Mouse (Mus musculus): ENCODE results near the gene Mansc4.

The Mansc4 gene

GRCm38 (mm10) chr6:147086594-147087225 is at the start of gene Mansc4:
Gene Mansc4, minus strand, starts transcription at chr6:147087032.
- ATAC-seq (ENCODE audit: insufficient number of reproducible peaks, low FRiP score, low TSS enrichment), result no peak

GRCm38 (mm10) chr6:147127239-147127638 is 40.4 kb upstream of the Mansc4 start:
- 0 out of 2 replicates have a peak, but pooled peaks have one; percentile 10 for ATAC-seq (ENCODE audit: insufficient number of reproducible peaks, low FRiP score, low TSS enrichment)

DNA sequence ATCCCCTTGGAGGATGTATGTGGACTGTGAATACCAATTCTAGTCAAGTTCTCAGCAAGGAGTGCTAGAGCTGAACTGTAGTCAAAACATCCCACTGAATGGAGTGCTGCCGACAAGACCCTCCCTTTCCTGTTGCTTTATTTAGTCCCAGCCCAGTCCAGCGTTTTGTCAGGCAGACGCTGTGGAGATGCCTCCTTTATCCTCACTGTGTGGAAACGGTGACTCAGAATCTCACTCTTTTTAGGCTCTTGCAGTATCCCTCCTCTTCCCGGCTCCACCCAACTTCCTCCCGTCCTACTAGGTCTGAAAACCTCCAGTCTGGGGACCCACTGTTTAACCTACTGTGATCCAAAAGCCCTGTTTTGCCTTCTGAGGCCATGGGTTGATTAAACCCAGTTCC is 34.5 kb upstream of the Mansc4 start:
- no peak for ATAC-seq (ENCODE audit: insufficient number of reproducible peaks, low FRiP score, low TSS enrichment)

GRCm38 (mm10) chr6:147118190-147118589 is 31.4 kb upstream of the Mansc4 start:
- no peak for ATAC-seq (ENCODE audit: insufficient number of reproducible peaks, low FRiP score, low TSS enrichment)

- ATAC-seq (ENCODE audit: insufficient number of reproducible peaks, low FRiP score, low TSS enrichment), result no peak
These were observed 30.9 kb upstream of the Mansc4 start for GRCm38 (mm10) chr6:147117764-147118163.

GRCm38 (mm10) chr6:147116579-147116978 is 29.7 kb upstream of the Mansc4 start:
- peak; percentile 82 for ATAC-seq (ENCODE audit: insufficient number of reproducible peaks, low FRiP score, low TSS enrichment)

- no peak for ATAC-seq (ENCODE audit: insufficient number of reproducible peaks, low FRiP score, low TSS enrichment)
These were observed 22.5 kb upstream of the Mansc4 start for GRCm38 (mm10) chr6:147109283-147109682.

DNA sequence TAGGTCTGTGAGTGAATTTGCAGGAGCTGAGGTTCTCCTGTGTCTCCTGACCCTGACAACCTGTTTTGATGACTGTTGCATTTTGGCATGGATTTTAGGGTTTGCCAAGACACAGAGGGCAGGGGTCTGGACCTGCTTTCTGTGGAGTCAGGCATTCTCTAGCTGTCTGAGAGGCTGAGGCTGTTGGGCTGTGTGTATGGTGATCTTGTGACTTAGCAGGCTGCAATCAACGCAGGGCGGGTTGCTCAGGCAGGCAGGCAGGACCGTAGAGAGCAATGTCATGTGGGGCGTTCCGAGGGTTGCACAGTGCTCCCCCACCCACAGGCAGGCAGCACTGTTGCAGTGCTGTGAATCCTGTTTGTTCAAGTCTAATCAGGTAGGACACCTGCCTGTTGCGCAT is 19.9 kb upstream of the Mansc4 start:
- no peak for ATAC-seq (ENCODE audit: insufficient number of reproducible peaks, low FRiP score, low TSS enrichment)

GRCm38 (mm10) chr6:147105529-147105928 is 18.7 kb upstream of the Mansc4 start:
- no peak for ATAC-seq (ENCODE audit: insufficient number of reproducible peaks, low FRiP score, low TSS enrichment)

GRCm38 (mm10) chr6:147102293-147102692 is 15.5 kb upstream of the Mansc4 start:
- ATAC-seq (ENCODE audit: insufficient number of reproducible peaks, low FRiP score, low TSS enrichment), result no peak

- ATAC-seq (ENCODE audit: insufficient number of reproducible peaks, low FRiP score, low TSS enrichment), result no peak
These were observed 12.8 kb upstream of the Mansc4 start for GRCm38 (mm10) chr6:147099458-147100277.

DNA sequence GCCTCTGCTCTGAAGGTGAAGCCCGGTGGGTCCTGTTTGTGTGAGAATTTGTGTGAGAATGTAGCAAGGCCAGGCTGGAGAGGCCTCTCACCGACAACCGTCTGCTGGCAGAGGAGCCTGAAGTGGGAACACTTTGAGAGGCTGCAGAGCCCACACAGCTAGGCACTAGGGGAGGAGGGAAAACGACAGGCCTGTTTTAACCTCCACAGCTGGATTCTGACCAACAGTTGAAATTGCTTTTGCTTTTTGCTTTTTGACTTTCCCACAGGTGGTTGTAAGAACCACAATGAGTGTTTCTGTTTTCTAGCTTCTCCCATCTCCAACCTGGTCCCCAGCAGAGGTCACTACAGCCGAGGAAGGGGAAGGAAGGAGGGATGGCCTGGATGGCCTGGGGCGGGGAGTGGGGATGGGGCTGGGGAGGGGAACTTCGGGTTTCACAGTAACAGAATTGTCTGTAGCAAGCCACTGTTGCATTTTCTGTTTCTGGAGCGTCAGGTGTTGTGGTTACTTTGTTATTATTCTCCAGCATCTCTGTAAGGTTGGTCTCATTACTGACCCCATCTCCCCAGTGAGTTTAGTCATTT is 10.6 kb upstream of the Mansc4 start:
- no peak for ATAC-seq (ENCODE audit: insufficient number of reproducible peaks, low FRiP score, low TSS enrichment)

- no peak for ATAC-seq (ENCODE audit: insufficient number of reproducible peaks, low FRiP score, low TSS enrichment)
These were observed 10.1 kb upstream of the Mansc4 start for GRCm38 (mm10) chr6:147096934-147097333.

DNA sequence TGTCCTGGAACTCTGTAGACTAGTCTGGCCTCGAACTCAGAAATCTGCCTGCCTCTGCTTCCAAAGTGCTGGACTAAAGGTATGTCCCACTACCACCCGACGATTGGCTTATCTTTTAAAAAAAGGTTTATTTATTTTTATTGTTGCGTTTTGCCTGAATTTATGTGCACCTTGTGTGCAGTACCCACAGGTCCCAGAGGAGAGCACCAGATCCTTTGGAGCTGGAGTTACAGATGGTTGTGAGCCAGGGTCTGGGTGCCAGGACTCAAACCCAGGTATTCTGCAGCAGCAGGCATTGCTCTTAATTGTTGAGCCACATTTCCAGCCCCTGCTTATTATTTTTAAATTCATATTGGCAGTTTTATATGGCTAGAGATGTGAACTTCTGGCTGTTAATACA is 9.3 kb upstream of the Mansc4 start:
- no peak for ATAC-seq (ENCODE audit: insufficient number of reproducible peaks, low FRiP score, low TSS enrichment)

DNA sequence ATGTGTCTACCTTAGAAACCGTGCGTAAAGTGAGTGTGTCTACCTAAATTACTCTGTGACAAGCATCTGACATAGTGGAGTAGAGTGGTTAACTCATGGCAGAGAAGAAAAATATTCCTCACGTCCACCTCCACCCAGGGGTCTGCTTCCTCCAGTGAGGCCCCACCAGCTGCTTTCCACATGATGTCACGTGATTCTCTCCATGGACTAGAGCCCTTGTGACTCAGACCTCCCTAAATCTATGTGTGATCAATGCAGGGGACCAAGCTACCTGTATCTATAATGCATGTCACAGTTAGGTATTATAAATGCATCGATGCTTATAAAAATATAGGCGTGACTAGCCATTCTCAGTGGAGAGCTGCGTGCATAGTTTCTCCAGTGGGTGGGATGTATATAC is 7.9 kb upstream of the Mansc4 start:
- no peak for ATAC-seq (ENCODE audit: insufficient number of reproducible peaks, low FRiP score, low TSS enrichment)

DNA sequence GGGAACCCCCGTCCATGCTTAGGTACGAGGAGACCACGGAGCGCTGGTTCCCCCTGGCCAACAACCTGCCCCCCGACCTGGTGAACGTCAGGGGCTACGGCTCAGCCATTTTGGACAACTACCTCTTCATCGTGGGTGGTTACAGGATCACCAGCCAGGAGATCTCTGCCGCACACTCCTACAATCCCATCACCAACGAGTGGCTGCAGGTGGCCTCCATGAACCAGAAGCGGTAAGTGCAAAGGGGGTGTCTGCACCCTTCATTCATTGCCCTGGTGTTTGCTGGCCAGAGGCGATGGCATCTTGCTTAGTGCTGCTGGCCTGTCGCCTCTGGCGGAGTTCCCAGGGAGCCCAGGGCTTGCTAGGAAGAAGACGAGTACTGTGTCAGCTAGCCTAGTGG is 5.3 kb upstream of the Mansc4 start:
- 0 out of 2 replicates have a peak, but pooled peaks have one; percentile 8 for ATAC-seq (ENCODE audit: insufficient number of reproducible peaks, low FRiP score, low TSS enrichment)

DNA sequence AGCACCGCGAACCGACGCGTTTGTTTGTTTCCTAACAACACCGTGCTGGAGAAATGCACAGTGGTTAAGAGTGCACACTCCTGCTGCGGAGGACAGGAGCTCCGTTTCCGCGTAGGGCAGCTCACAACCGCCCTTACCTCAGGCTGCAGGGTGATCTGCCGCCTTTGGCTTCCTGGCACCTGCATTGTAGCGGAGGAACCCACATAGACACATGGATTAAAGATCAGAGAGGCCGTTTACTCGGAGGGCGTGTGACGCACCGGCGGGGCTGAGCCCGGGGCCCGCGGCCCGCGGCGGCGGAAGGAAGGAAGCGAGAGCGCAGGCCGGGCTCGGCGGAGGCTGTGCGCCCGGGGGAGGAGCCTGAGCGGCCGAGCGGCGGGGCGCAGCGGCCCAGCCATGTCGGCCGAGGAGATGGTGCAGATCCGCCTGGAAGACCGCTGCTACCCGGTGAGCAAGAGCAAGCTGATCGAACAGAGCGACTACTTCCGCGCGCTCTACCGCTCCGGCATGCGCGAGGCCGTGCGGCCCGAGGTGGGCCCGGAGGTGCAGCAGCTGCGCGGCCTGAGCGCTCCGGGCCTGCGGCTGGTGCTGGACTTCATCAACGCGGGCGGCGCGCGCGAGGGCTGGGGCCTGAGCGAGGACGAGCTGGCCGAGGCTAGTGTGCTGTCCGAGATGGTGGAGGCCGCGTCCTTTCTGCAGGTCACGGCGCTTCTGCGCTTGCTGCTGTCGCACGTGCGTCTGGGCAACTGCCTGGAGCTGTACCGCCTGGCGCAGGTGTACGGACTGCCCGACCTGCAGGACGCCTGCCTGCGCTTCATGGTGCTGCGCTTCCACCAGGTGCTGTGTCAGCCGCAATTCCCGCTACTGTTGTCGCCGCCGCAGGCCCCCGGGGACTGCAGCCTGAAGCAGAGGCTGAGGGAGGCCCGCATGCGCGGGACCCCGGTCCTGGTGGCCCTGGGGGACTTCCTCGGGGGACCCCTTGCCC is 4.6 kb upstream of the Mansc4 start, which contains the start of gene Klhl42:
TSS of gene Klhl42 (plus strand) at position 244 of the 985 bp plus-strand sequence.
- peak; percentile 91 for ATAC-seq (ENCODE audit: insufficient number of reproducible peaks, low FRiP score, low TSS enrichment)

GRCm38 (mm10) chr6:147090191-147090590 is 3.4 kb upstream of the Mansc4 start:
- no peak for ATAC-seq (ENCODE audit: insufficient number of reproducible peaks, low FRiP score, low TSS enrichment)

DNA sequence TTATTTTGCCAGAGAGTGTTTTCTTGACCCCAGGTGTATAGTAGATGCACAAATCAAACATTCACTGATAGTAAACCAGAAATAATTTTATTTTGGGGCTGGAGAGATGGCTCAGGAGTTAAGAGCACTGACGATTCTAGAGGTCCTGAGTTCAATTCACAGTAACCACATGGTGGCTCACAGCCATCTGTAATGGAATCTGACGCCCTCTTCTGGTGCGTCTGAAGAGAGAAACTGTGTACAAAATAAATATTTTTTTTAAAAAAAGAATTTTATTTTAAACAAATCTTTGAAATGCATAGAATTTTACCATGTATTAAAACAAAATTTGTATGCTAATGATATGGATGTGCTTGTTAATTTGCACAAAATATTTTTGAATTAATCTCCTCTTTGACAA is 1.7 kb upstream of the Mansc4 start:
- no peak for ATAC-seq (ENCODE audit: insufficient number of reproducible peaks, low FRiP score, low TSS enrichment)

- ATAC-seq (ENCODE audit: insufficient number of reproducible peaks, low FRiP score, low TSS enrichment), result no peak
These were observed 904 bp upstream of the Mansc4 start for GRCm38 (mm10) chr6:147087736-147088135.

All from cerebellum, adult (tissue).